Mouse (Mus musculus) mouse embryonic stem cell (cell line): Measurements from ENCODE around the gene Mlph.

Source experiments
- in situ Hi-C, 2 experiments: fragments of 300-500 bp; cut with MboI; formaldehyde crosslinking; loops; 1 replicate in 1 of 2; 3 replicates in 1 of 2; pipeline ENCODE4 v1.14.3; 2019 to 2020; ENCODE audit warnings: low sequenced_read_pairs in 2 of 2, low pct_unique_long_range_greater_than_20kb in 1 of 2, mixed read lengths in 1 of 2; ENCODE audit not compliant: unreplicated experiment in 1 of 2

Gene Mlph

GRCm38 (mm10) chr1:90903971-90904458, 10.9 kb upstream of the Mlph start:
- in situ Hi-C loops: no loop called here

- in situ Hi-C loops: no loop called here
Measured at GRCm38 (mm10) chr1:90904729-90905404, 10.0 kb upstream of the Mlph start.

- in situ Hi-C loops: no loop called here
Measured at GRCm38 (mm10) chr1:90906357-90906756, 8.5 kb upstream of the Mlph start.

GRCm38 (mm10) chr1:90909161-90909560, 5.7 kb upstream of the Mlph start:
- in situ Hi-C loops: no loop called here

- in situ Hi-C loops: no loop called here
Measured at GRCm38 (mm10) chr1:90909631-90910152, 5.2 kb upstream of the Mlph start.

- in situ Hi-C loops: no loop called here
Measured at GRCm38 (mm10) chr1:90913231-90913630, 1.7 kb upstream of the Mlph start.

GRCm38 (mm10) chr1:90917509-90917908, 2.6 kb downstream of the Mlph start:
- in situ Hi-C loops: no loop called here

- in situ Hi-C loops: no loop called here
Measured at GRCm38 (mm10) chr1:90921687-90922086, 6.8 kb downstream of the Mlph start.

- in situ Hi-C loops: no loop called here
Measured at GRCm38 (mm10) chr1:90926030-90926429, 11.1 kb downstream of the Mlph start.

- in situ Hi-C loops: no loop called here
Measured at GRCm38 (mm10) chr1:90927308-90927707, 12.4 kb downstream of the Mlph start.

GRCm38 (mm10) chr1:90927929-90928574, 13.2 kb downstream of the Mlph start:
- in situ Hi-C loops: no loop called here

- in situ Hi-C loops: no loop called here
Measured at GRCm38 (mm10) chr1:90928575-90928934, 13.7 kb downstream of the Mlph start.

GRCm38 (mm10) chr1:90933001-90933400, 18.1 kb downstream of the Mlph start:
- in situ Hi-C loops: no loop called here

GRCm38 (mm10) chr1:90936990-90937389, 22.1 kb downstream of the Mlph start:
- in situ Hi-C loops: no loop called here

GRCm38 (mm10) chr1:90939980-90940379, 25.1 kb downstream of the Mlph start:
- in situ Hi-C loops: no loop called here

- in situ Hi-C loops: no loop called here
Measured at GRCm38 (mm10) chr1:90945171-90945570, 30.3 kb downstream of the Mlph start.

GRCm38 (mm10) chr1:90947252-90947651, 32.4 kb downstream of the Mlph start:
- in situ Hi-C loops: no loop called here

GRCm38 (mm10) chr1:90949309-90949708, 34.4 kb downstream of the Mlph start:
- in situ Hi-C loops: no loop called here

GRCm38 (mm10) chr1:90951670-90952069, 36.8 kb downstream of the Mlph start:
- in situ Hi-C loops: no loop called here

- in situ Hi-C loops: no loop called here
Measured at GRCm38 (mm10) chr1:90952808-90953207, 37.9 kb downstream of the Mlph start, which contains the start of gene Prlh. Gene Prlh (plus strand): TSS chr1:90953108.
